Mouse (Mus musculus) MEL (cell line): Measurements from ENCODE around the gene Steap4.

Experiments used
- BHLHE40 ChIP-seq: IDR thresholded peaks from 2 replicates; pipeline ENCODE4 v1.6.1; 2012; ENCODE audit warnings: low read depth, mild to moderate bottlenecking, inconsistent platforms, low read length, improper control_type of control experiment, borderline replicate concordance
- CTCF ChIP-seq, 3 experiments: IDR thresholded peaks in 2 of 3; conservative IDR thresholded peaks in 1 of 3; 2 replicates each; pipeline ENCODE4 v1.5.1; 2011 to 2012; ENCODE audit warnings: low read length in 3 of 3, low read depth in 2 of 3, mild to moderate bottlenecking in 2 of 3, improper control_type of control experiment in 1 of 3, inconsistent platforms in 1 of 3, mixed read lengths in 1 of 3, moderate library complexity in 1 of 3; ENCODE audit not compliant: control insufficient read depth in 1 of 3, insufficient read depth in 1 of 3, poor library complexity in 1 of 3, severe bottlenecking in 1 of 3
- EP300 ChIP-seq, 2 experiments: IDR thresholded peaks; 2 replicates each; pipeline ENCODE4 v1.6.1; 2011; ENCODE audit warnings: improper control_type of control experiment in 2 of 2, low read length in 2 of 2, low read depth in 1 of 2, mild to moderate bottlenecking in 1 of 2
- MYC ChIP-seq: IDR thresholded peaks from 2 replicates; pipeline ENCODE4 v1.6.1; 2011; ENCODE audit warnings: low read depth, mild to moderate bottlenecking, low read length, improper control_type of control experiment, moderate library complexity
- SMC3 ChIP-seq: IDR thresholded peaks from 2 replicates; pipeline ENCODE4 v1.6.1; 2011; ENCODE audit warnings: low read depth, low read length, improper control_type of control experiment
- TAL1 ChIP-seq: IDR thresholded peaks from 2 replicates; pipeline ENCODE4 v1.6.1; 2012; ENCODE audit warnings: mild to moderate bottlenecking, inconsistent platforms, low read length, moderate library complexity, mixed read lengths
- ZKSCAN1 ChIP-seq: IDR thresholded peaks from 2 replicates; pipeline ENCODE4 v1.6.1; 2012; ENCODE audit warnings: low read depth, mild to moderate bottlenecking, inconsistent platforms, low read length, improper control_type of control experiment, moderate library complexity

- TF ChIP-seq SMC3 (no peak), TAL1 (no peak), EP300 (IDR thresholded peaks at IDR 0.05; ENCODE audit: low read depth in 1 of 2, low read length in 2 of 2) (no peak), BHLHE40 (no peak), MYC (no peak), ZKSCAN1 (no peak), CTCF (IDR thresholded peaks at IDR 0.05 in 2 of 3, conservative IDR thresholded peaks at IDR 0.05 in 1 of 3; ENCODE audit: control insufficient read depth in 1 of 3, insufficient read depth in 1 of 3, low read depth in 2 of 3, low read length in 3 of 3, poor library complexity in 1 of 3, severe bottlenecking in 1 of 3) (no peak)
Observed at GRCm38 (mm10) chr5:7980586-7980985, 20.3 kb downstream of the Steap4 start.
